Mouse (Mus musculus) embryonic facial prominence, embryonic 15.5 days (tissue): ENCODE measurements around the gene Ankib1. TPM values are rescaled to one million over a fixed set of nuclear protein-coding genes. Genes with fewer than 3 reads are reported as not detected.

ENCODE experiments used
- ATAC-seq: fragments of 200-750 bp; cut with Nextera tagmentation; 2 replicates; pipeline ENCODE4 v1.8.0; 2017; ENCODE audit warnings: low read depth, moderate TSS enrichment; ENCODE audit not compliant: insufficient number of reproducible peaks, low FRiP score, low TSS enrichment
- H3K27ac ChIP-seq: fragments of 300-500 bp; sonication (generic); replicated peaks from 2 replicates; pipeline ENCODE4 v1.5.1; 2015; ENCODE audit warnings: mild to moderate bottlenecking, inconsistent platforms
- H3K27me3 ChIP-seq: fragments of 300-500 bp; sonication (generic); 2 replicates; pipeline ENCODE4 v1.6.1; 2015; ENCODE audit warnings: inconsistent platforms
- H3K36me3 ChIP-seq: fragments of 300-500 bp; sonication (generic); 2 replicates; pipeline ENCODE4 v1.6.1; 2015; ENCODE audit warnings: mild to moderate bottlenecking, inconsistent platforms
- H3K4me1 ChIP-seq: fragments of 300-500 bp; sonication (generic); 2 replicates; pipeline ENCODE4 v1.6.1; 2015; ENCODE audit warnings: inconsistent platforms
- H3K4me2 ChIP-seq: fragments of 300-500 bp; sonication (generic); replicated peaks from 2 replicates; pipeline ENCODE4 v1.6.1; 2015; ENCODE audit warnings: mild to moderate bottlenecking, inconsistent platforms
- H3K4me3 ChIP-seq: fragments of 300-500 bp; sonication (generic); replicated peaks from 2 replicates; pipeline ENCODE4 v1.5.1; 2015; ENCODE audit warnings: mild to moderate bottlenecking, inconsistent platforms
- H3K9ac ChIP-seq: fragments of 300-500 bp; sonication (generic); 2 replicates; pipeline ENCODE4 v1.6.1; 2015; ENCODE audit warnings: inconsistent platforms
- H3K9me3 ChIP-seq: fragments of 300-500 bp; sonication (generic); replicated peaks from 2 replicates; pipeline ENCODE4 v1.6.1; 2016; ENCODE audit warnings: inconsistent platforms
- WGBS: fragments of 180-500 bp; shearing (Covaris S2); methylation state at CpG from one replicate; pipeline ENCODE4 v1.1.7; 2015; 5-methylcytosine and 5-hydroxymethylcytosine counted together
- microRNA-seq: library from miRNA; unstranded; fragments of <30 nt; microRNA quantifications from one replicate; pipeline ENCODE4, GENCODE M21; 2016; ENCODE audit warnings: borderline number of aligned reads
- polyA plus RNA-seq: library from polyadenylated mRNA; unstranded; fragments of >200 nt; fragmentation: Nextera tagmentation; extraction: Ambion mirVana; gene quantifications from 2 replicates; pipeline ENCODE4 v1.2.1, GENCODE M21; 2015

Ankib1 gene
- polyA plus RNA-seq, 1 experiment from 2014 or later: 9.0 TPM

GRCm38 (mm10) chr5:3645326-3645725, 157.4 kb downstream of the Ankib1 start:
- H3K4me2 ChIP-seq: no peak overlapping the region
- H3K9ac ChIP-seq: no peak overlapping the region
- H3K27me3 ChIP-seq: no peaks in the 10 kb centered on the region
- no peaks in the 10 kb centered on the region for H3K9me3 ChIP-seq
- WGBS: 51% methylated on average over 6 of the region's 6 CpGs
- H3K36me3 ChIP-seq: peaks cover 27% of the 10 kb centered on the region
- H3K4me3 ChIP-seq: no peak overlapping the region
- ATAC-seq: no peak
- no peak overlapping the region for H3K27ac ChIP-seq
- H3K4me1 ChIP-seq: peaks cover 8% of the 10 kb centered on the region; the same call in 1 of the 2 replicates

GRCm38 (mm10) chr5:3644621-3645020, 158.1 kb downstream of the Ankib1 start:
- no peak overlapping the region for H3K9ac ChIP-seq
- ATAC-seq: no peak
- H3K9me3 ChIP-seq: no peaks in the 10 kb centered on the region
- H3K27me3 ChIP-seq: no peaks in the 10 kb centered on the region
- 93% methylated on average over 6 of the region's 6 CpGs for WGBS
- H3K4me2 ChIP-seq: no peak overlapping the region
- H3K27ac ChIP-seq: no peak overlapping the region
- no peak overlapping the region for H3K4me3 ChIP-seq
- peaks cover 30% of the 10 kb centered on the region for H3K36me3 ChIP-seq
- H3K4me1 ChIP-seq: peaks cover 8% of the 10 kb centered on the region; the same call in 1 of the 2 replicates

Small RNA genes within 50 kb of the gene (microRNA-seq; reads per million reads assigned to microRNA genes)
- gene Gm22926 (not detected), gene Gm26238 (not detected)

Other genes starting within 250 kb of the Ankib1 start
- 2.3 and 2.8 TPM in 2 replicates for gene 1700109H08Rik, start 231.4 kb downstream of the Ankib1 start, polyA plus RNA-seq
- 15.9 and 17.3 TPM in 2 replicates for gene Pex1, start 206.9 kb downstream of the Ankib1 start, polyA plus RNA-seq
- gene Rbm48, start 206.3 kb downstream of the Ankib1 start, polyA plus RNA-seq: 11.9 and 13.0 TPM in 2 replicates
- gene Tmbim7, start 151.7 kb downstream of the Ankib1 start, polyA plus RNA-seq: not detected in 2 replicates
- gene Gatad1, start 145.7 kb downstream of the Ankib1 start, polyA plus RNA-seq: 51.2 and 56.6 TPM in 2 replicates
- gene Krit1, start 259 bp upstream of the Ankib1 start, polyA plus RNA-seq: 41.5 and 43.3 TPM in 2 replicates
- 0.09 and 0.11 TPM in 2 replicates for gene Lrrd1, start 42.2 kb upstream of the Ankib1 start, polyA plus RNA-seq
- gene Mterf1a, start 91.0 kb upstream of the Ankib1 start, polyA plus RNA-seq: 7.8 and 8.1 TPM in 2 replicates
- 141 and 144 TPM in 2 replicates for gene Akap9, start 125.1 kb upstream of the Ankib1 start, polyA plus RNA-seq